Mouse (Mus musculus) spleen, postnatal 0 days (tissue): ENCODE results near the gene Rapgef5. TPM values are rescaled to one million over a fixed set of nuclear protein-coding genes. Genes with fewer than 3 reads are reported as not detected.

Experiments
- polyA plus RNA-seq: library from polyadenylated mRNA; unstranded; fragments of >200 nt; fragmentation: Nextera tagmentation; extraction: Ambion mirVana; gene quantifications from 2 replicates; pipeline ENCODE4 v1.2.1, GENCODE M21; 2015

Rapgef5 gene
- polyA plus RNA-seq = 3.6 and 5.4 TPM in 2 replicates

GRCm38 (mm10) chr12:117516179-117516578 is at the start of gene Rapgef5:
Gene Rapgef5 (plus strand): TSS chr12:117516479.

GRCm38 (mm10) chr12:117803989-117804388 is 287.7 kb downstream of the Rapgef5 start, which contains the start of gene Cdca7l:
Gene Cdca7l (plus strand): TSS chr12:117804289.

